Mouse (Mus musculus): ENCODE measurements around the gene Cript. TPM values are rescaled to one million over a fixed set of nuclear protein-coding genes. Genes with fewer than 3 reads are reported as not detected.

The Cript gene
- polyA plus RNA-seq, 2 experiments = 42.1 to 132 TPM

DNA sequence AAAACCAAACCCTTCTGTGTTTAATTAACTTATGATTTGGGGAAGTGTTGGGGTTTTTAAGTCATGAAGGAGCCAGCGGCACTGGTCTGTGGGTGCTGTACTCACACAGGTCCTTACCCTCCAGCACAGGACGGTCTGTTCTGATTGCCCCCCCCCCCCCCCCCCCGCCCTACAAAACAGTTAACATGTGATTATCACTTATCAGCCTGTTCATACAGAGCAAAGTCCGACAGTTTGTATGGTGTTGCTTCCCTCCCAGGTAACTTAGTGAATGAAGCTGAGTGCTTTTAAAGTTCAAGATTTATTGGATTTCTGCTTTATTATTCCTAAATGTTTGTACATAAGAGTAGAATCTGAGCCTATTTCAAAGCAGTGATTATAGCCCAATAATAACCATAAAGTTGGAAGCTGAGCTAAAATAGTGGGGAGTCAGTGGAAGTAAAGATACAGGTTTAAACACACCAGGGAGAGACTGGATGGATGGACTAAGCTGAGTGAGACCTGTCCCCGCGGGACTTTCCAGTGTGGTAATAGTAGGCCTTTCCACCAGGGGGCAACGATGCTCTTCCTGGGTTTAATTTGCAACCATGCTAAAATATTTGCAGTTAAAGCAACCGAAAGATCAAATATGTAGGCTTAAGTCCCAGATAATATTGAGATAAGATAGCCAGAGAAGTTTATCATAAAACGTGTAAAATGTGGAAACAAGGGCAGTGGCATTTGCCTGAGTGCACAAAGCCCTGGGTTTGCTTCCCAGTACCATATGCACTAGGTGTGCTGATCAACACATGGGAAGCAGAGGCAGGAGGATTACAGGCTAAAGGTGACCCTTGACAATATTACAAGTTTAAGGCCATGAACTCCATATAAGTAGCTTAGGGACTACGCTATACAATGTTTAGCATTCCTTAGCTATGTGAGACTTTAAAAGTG lies 11.1 kb downstream of the Cript start:
- no peak for TF ChIP-seq POLR2A (IDR thresholded peaks at IDR 0.05; ENCODE audit: borderline replicate concordance, extremely low read depth, insufficient read depth, insufficient read length)
- Histone ChIP-seq H3K27ac (replicated peaks; ENCODE audit: low read depth, low read length) (no peak overlapping the region), H3K4me2 (replicated peaks; ENCODE audit: low read depth, low read length, severe bottlenecking) (no peak overlapping the region), H3K27me3 (ENCODE audit: control insufficient read depth, insufficient read depth, low read length) (no peaks in the 10 kb centered on the region), H3K36me3 (ENCODE audit: control insufficient read depth, insufficient read depth, low read length) (peaks cover 30% of the 10 kb centered on the region), H3K9me3 (ENCODE audit: control insufficient read depth, low read length) (no peaks in the 10 kb centered on the region), H3K9ac (ENCODE audit: low read depth, low read length, severe bottlenecking) (no peak overlapping the region), H3K4me3 (replicated peaks; ENCODE audit: low read length) (no peak overlapping the region), H3K4me1 (ENCODE audit: control insufficient read depth, insufficient read depth, low read length) (no peaks in the 10 kb centered on the region)
- WGBS = 57% methylated on average over 10 of the region's 10 CpGs
- ATAC-seq (ENCODE audit: low FRiP score, low read depth) = no peak
- DNase-seq (ENCODE audit: low spot score) = peak; percentile 76

DNA sequence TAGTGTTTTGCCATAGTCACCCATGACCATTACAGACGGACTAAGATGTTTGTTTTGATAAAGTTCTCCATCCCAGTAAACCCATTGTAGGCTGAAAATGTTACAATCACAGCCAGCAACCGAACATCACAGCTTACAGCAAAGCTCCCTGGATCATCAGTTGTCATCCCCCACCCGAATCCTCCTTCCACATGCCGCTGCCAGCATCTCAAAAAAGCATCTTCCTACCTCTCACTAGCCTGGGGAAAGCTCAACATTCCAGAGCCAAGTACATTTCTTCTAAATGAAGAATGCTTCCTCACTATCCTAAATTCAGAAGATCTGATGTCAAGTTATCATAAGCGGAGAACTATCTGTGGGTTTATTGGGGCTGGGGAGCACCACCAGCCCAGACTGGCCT lies 13.1 kb downstream of the Cript start:
- no peak overlapping the region for H3K9ac ChIP-seq (ENCODE audit: low read depth, low read length, severe bottlenecking)
- peaks cover 18% of the 10 kb centered on the region for H3K36me3 ChIP-seq (ENCODE audit: control insufficient read depth, insufficient read depth, low read length)
- TF ChIP-seq POLR2A (IDR thresholded peaks at IDR 0.05; ENCODE audit: borderline replicate concordance, extremely low read depth, insufficient read depth, insufficient read length) = no peak
- no peak overlapping the region for H3K4me3 ChIP-seq (replicated peaks; ENCODE audit: low read length)
- H3K4me2 ChIP-seq (replicated peaks; ENCODE audit: low read depth, low read length, severe bottlenecking) = no peak overlapping the region
- DNase-seq (ENCODE audit: low spot score) (no peak), ATAC-seq (ENCODE audit: low FRiP score, low read depth) (no peak)
- no peaks in the 10 kb centered on the region for H3K27me3 ChIP-seq (ENCODE audit: control insufficient read depth, insufficient read depth, low read length)
- no peaks in the 10 kb centered on the region for H3K4me1 ChIP-seq (ENCODE audit: control insufficient read depth, insufficient read depth, low read length)
- no peaks in the 10 kb centered on the region for H3K9me3 ChIP-seq (ENCODE audit: control insufficient read depth, low read length)
- whole genome bisulfite sequencing = 87% methylated on average over 5 of the region's 5 CpGs
- H3K27ac ChIP-seq (replicated peaks; ENCODE audit: low read depth, low read length) = no peak overlapping the region

DNA sequence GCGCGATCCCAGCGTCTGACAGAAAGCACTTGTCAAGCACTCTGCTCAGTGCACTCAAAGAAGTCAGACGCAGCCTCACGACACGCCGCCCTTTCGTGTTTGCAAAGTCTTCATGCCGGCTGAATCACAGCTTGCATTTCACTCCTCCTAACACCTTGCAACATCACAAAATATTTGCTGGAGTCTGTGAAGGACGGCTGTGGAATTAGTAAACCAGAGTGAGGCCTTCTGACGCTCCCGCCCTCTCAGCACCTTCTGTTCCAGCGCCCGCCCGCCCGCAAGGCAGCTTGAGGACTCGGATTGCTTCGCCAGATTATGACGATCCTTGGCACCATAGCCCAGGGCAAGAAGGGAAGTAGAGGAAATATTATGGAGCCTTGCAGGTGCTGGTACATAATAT lies 16.4 kb downstream of the Cript start:
- WGBS = 65% methylated on average over 19 of the region's 19 CpGs
- no peak overlapping the region for H3K9ac ChIP-seq (ENCODE audit: low read depth, low read length, severe bottlenecking)
- H3K4me1 ChIP-seq (ENCODE audit: control insufficient read depth, insufficient read depth, low read length) = no peaks in the 10 kb centered on the region
- TF ChIP-seq POLR2A (IDR thresholded peaks at IDR 0.05; ENCODE audit: borderline replicate concordance, extremely low read depth, insufficient read depth, insufficient read length) = no peak
- H3K4me2 ChIP-seq (replicated peaks; ENCODE audit: low read depth, low read length, severe bottlenecking) = no peak overlapping the region
- ATAC-seq (ENCODE audit: low FRiP score, low read depth) (no peak), DNase-seq (ENCODE audit: low spot score) (no peak)
- H3K27ac ChIP-seq (replicated peaks; ENCODE audit: low read depth, low read length) = no peak overlapping the region
- no peaks in the 10 kb centered on the region for H3K27me3 ChIP-seq (ENCODE audit: control insufficient read depth, insufficient read depth, low read length)
- no peaks in the 10 kb centered on the region for H3K9me3 ChIP-seq (ENCODE audit: control insufficient read depth, low read length)
- H3K4me3 ChIP-seq (replicated peaks; ENCODE audit: low read length) = no peak overlapping the region
- peaks cover 5% of the 10 kb centered on the region; the same call in 1 of the 2 replicates for H3K36me3 ChIP-seq (ENCODE audit: control insufficient read depth, insufficient read depth, low read length)

DNA sequence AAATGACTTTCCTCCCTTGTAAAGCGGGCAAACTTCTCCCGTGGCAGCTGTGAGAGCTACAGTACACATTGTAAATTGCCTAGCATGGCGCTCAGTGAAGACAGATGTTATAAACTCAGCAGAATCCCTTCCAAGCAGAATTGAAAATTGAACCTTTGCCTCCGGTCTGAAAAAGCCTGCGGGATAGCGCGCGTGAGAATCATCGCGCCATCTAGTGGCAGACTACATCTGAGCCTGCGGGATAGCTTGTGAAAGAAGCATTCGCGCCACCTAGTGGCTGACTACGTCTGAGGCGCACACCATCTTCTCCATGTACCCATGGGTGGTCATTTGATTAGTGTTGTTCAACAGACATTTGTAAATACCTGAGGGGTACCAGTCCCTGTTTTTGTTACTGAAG lies 19.0 kb downstream of the Cript start:
- H3K4me2 ChIP-seq (replicated peaks; ENCODE audit: low read depth, low read length, severe bottlenecking) = no peak overlapping the region
- WGBS = 1% methylated on average over 15 of the region's 15 CpGs

DNA sequence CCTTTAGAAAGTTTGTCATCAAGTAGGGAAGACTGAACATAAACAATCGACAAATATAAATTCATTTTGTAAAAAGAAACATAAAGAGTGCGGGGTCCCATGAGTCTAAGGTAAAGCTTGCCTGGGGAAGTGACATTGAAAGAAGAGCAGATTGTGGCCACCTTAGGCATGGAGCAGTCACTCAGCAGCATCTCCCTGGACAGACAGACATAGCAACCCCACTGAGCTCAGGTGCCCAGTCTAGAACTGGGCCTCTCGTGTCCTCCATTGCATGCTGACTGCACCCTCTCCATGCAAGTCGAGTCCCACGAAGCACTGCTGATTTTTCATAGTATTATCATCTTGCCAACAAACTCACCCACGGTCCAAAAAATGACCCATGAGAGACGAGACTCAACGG lies 19.4 kb downstream of the Cript start:
- WGBS = 80% methylated on average over 8 of the region's 8 CpGs
- H3K4me1 ChIP-seq (ENCODE audit: control insufficient read depth, insufficient read depth, low read length) = peaks cover under 1% of the 10 kb centered on the region; the same call in 1 of the 2 replicates
- no peak for TF ChIP-seq POLR2A (IDR thresholded peaks at IDR 0.05; ENCODE audit: borderline replicate concordance, extremely low read depth, insufficient read depth, insufficient read length)
- no peak overlapping the region for H3K27ac ChIP-seq (replicated peaks; ENCODE audit: low read depth, low read length)
- DNase-seq (ENCODE audit: low spot score) = no peak
- no peak overlapping the region for H3K4me2 ChIP-seq (replicated peaks; ENCODE audit: low read depth, low read length, severe bottlenecking)
- no peak for ATAC-seq (ENCODE audit: low FRiP score, low read depth)
- H3K4me3 ChIP-seq (replicated peaks; ENCODE audit: low read length) = no peak overlapping the region
- H3K9ac ChIP-seq (ENCODE audit: low read depth, low read length, severe bottlenecking) = no peak overlapping the region
- H3K27me3 ChIP-seq (ENCODE audit: control insufficient read depth, insufficient read depth, low read length) = no peaks in the 10 kb centered on the region
- H3K9me3 ChIP-seq (ENCODE audit: control insufficient read depth, low read length) = no peaks in the 10 kb centered on the region
- no peaks in the 10 kb centered on the region for H3K36me3 ChIP-seq (ENCODE audit: control insufficient read depth, insufficient read depth, low read length)

More for the DNA sequence above, 19.0 kb downstream of the Cript start:
- Histone ChIP-seq H3K36me3 (ENCODE audit: control insufficient read depth, insufficient read depth, low read length) (no peaks in the 10 kb centered on the region), H3K27ac (replicated peaks; ENCODE audit: low read depth, low read length) (no peak overlapping the region), H3K4me3 (replicated peaks; ENCODE audit: low read length) (no peak overlapping the region), H3K9me3 (ENCODE audit: control insufficient read depth, low read length) (no peaks in the 10 kb centered on the region), H3K9ac (ENCODE audit: low read depth, low read length, severe bottlenecking) (no peak overlapping the region), H3K27me3 (ENCODE audit: control insufficient read depth, insufficient read depth, low read length) (no peaks in the 10 kb centered on the region), H3K4me1 (ENCODE audit: control insufficient read depth, insufficient read depth, low read length) (no peaks in the 10 kb centered on the region)
- no peak for TF ChIP-seq POLR2A (IDR thresholded peaks at IDR 0.05; ENCODE audit: borderline replicate concordance, extremely low read depth, insufficient read depth, insufficient read length)
- ATAC-seq (ENCODE audit: low FRiP score, low read depth) = peak; percentile 89
- DNase-seq (ENCODE audit: low spot score) = peak; percentile 96
